Comparison of ENCODE assay signal across 8 mouse cellular contexts in the genomic region with DNA sequence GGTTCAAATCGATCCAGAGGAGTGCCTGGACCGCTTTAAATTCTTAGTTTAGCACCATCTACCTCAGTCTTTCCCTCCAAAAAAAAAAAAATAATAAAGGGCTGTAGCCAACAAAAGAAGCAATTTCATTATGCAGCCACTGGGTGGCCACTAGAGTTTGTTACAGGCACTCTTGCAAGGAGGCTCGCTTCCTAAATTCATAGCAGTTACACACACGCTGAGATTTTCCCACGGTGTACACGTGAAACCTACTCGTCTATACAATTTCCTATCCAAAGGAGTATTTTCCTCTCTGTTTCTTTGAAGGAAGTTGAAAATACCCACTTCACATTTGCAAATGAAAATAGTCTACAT. TPM values are rescaled to one million over a fixed set of nuclear protein-coding genes. Genes with fewer than 3 reads are reported as not detected.
A peak's percentile ranks its signal among the peaks of the same experiment; 100 is the strongest.
DNase-seq lines count a peak whose midpoint lies in the region; ATAC-seq and TF ChIP-seq lines count a peak whose summit lies in the region.

No protein-coding gene starts in this region.

- no peaks in the 10 kb centered on the region for H3K79me2 ChIP-seq in liver, adult 2 months (ENCODE audit: control insufficient read depth, insufficient read depth, low read length)

- peak overlapping the region; percentile 67 for H3K9ac ChIP-seq in kidney, embryonic 16.5 days (replicated peaks; ENCODE audit: low read length)
- peak overlapping the region; percentile 47; the same call in 1 of the 2 replicates for H3K9ac ChIP-seq in liver, adult 2 months (ENCODE audit: low read depth, low read length)
- H3K9ac ChIP-seq in stomach, embryonic 16.5 days (ENCODE audit: low read length) = peak overlapping the region; percentile 72

- peak overlapping the region; percentile 56 for H3K4me3 ChIP-seq in kidney, embryonic 16.5 days (ENCODE audit: low read length)
- peak overlapping the region; percentile 63 for H3K4me3 ChIP-seq in liver, adult 2 months (ENCODE audit: insufficient read depth, low read depth, low read length)
- H3K4me3 ChIP-seq in stomach, embryonic 16.5 days (replicated peaks; ENCODE audit: low read length) = peak overlapping the region; percentile 59

- H3K27me3 ChIP-seq in kidney, embryonic 16.5 days (ENCODE audit: insufficient read depth, low read length) = no peaks in the 10 kb centered on the region; the same call in 1 of the 2 replicates
- no peaks in the 10 kb centered on the region; the same call in 1 of the 2 replicates for H3K27me3 ChIP-seq in liver, adult 2 months (ENCODE audit: control insufficient read depth, insufficient read depth, low read length)
- 0 out of 2 replicates have a peak, but pooled peaks cover 5% of the 10 kb centered on the region for H3K27me3 ChIP-seq in stomach, embryonic 16.5 days (ENCODE audit: control insufficient read depth, insufficient read depth, low read length)

- H3K9me3 ChIP-seq in kidney, embryonic 16.5 days (ENCODE audit: low read length) = no peaks in the 10 kb centered on the region
- H3K9me3 ChIP-seq in stomach, embryonic 16.5 days (replicated peaks; ENCODE audit: control insufficient read depth, low read length) = no peaks in the 10 kb centered on the region

- no peaks in the 10 kb centered on the region for H3K36me3 ChIP-seq in kidney, embryonic 16.5 days (ENCODE audit: insufficient read depth, low read length)
- no peaks in the 10 kb centered on the region for H3K36me3 ChIP-seq in liver, adult 2 months (ENCODE audit: control insufficient read depth, insufficient read depth, low read length)
- no peaks in the 10 kb centered on the region for H3K36me3 ChIP-seq in stomach, embryonic 16.5 days (ENCODE audit: control insufficient read depth, insufficient read depth, low read length)

- no peak overlapping the region for H3K27ac ChIP-seq in kidney, embryonic 16.5 days (ENCODE audit: low read length)
- no peak overlapping the region for H3K27ac ChIP-seq in liver, adult 2 months (replicated peaks; ENCODE audit: insufficient read depth, low read depth, low read length)
- no peak overlapping the region for H3K27ac ChIP-seq in stomach, embryonic 16.5 days (ENCODE audit: low read length)

- no peak for TF ChIP-seq POLR2A in liver, adult 2 months (IDR thresholded peaks at IDR 0.05; ENCODE audit: extremely low read depth, insufficient read depth, low read length)

- peak; percentile 53 for TF ChIP-seq CTCF in liver, adult 2 months (IDR thresholded peaks at IDR 0.05; ENCODE audit: low read depth, low read length)

- peak; percentile 57 for DNase-seq in urinary bladder, postnatal 14 days (ENCODE audit: low spot score)
- no peak for DNase-seq in urinary bladder, postnatal 10 days (ENCODE audit: low spot score)
- DNase-seq in cerebellum, postnatal 36 days = peak; percentile 38 to 44
- peak; percentile 68 for DNase-seq in liver, adult 2 months (ENCODE audit: extremely low read depth, low read depth, low spot score)
- peak; percentile 9 to 22 for DNase-seq in monocyte, adult 2 months (ENCODE audit: low read depth in 1 of 2, low spot score in 2 of 2)

- H3K4me1 ChIP-seq in kidney, embryonic 16.5 days (ENCODE audit: insufficient read depth, low read length) = no peaks in the 10 kb centered on the region
- H3K4me1 ChIP-seq in liver, adult 2 months (ENCODE audit: control insufficient read depth, insufficient read depth, low read length) = no peaks in the 10 kb centered on the region
- H3K4me1 ChIP-seq in stomach, embryonic 16.5 days (ENCODE audit: control insufficient read depth, insufficient read depth, low read length) = no peaks in the 10 kb centered on the region; the same call in 1 of the 2 replicates

- peak overlapping the region; percentile 100 for H3K4me2 ChIP-seq in kidney, embryonic 16.5 days (replicated peaks; ENCODE audit: low read depth, low read length)
- H3K4me2 ChIP-seq in stomach, embryonic 16.5 days (ENCODE audit: low read depth, low read length) = peak overlapping the region; percentile 100

- ATAC-seq in granulocyte monocyte progenitor cell, adult 5-6 weeks (replicated peaks; ENCODE audit: poor library complexity, severe bottlenecking) = peak; percentile 81
- peak; percentile 68; the same call in 1 of the 2 replicates for ATAC-seq in kidney, embryonic 16.5 days (ENCODE audit: low FRiP score, low TSS enrichment)
- ATAC-seq in stomach, embryonic 16.5 days (ENCODE audit: insufficient read depth, low FRiP score) = 0 out of 2 replicates have a peak, but pooled peaks have one; percentile 21

- WGBS in kidney, embryonic 16.5 days = under 1% methylated on average over 7 of the region's 7 CpGs
- under 1% methylated on average over 7 of the region's 7 CpGs for WGBS in liver, adult 2 months
- WGBS in stomach, embryonic 16.5 days = under 1% methylated on average over 7 of the region's 7 CpGs

RNA-seq across cellular contexts. Expression of a gene that starts 19.6 kb away (rescaled TPM):
- not detected in 2 replicates for total RNA-seq in granulocyte monocyte progenitor cell, adult 5-6 weeks (2014; fragmentation: Nextera tagmentation)
- total RNA-seq in granulocyte monocyte progenitor cell, adult 5-6 weeks (2017) = not detected in 2 replicates
- 0.92 and 0.98 TPM in 2 replicates for polyA plus RNA-seq in kidney, embryonic 16.5 days (2015; fragmentation: Nextera tagmentation; extraction: Ambion mirVana)
- total RNA-seq in liver, adult 2 months (2014; rRNA removed) = 0.18 TPM in 1 of 2 replicates, not detected in the other
- polyA plus RNA-seq in liver, adult 2 months (2012; rRNA removed) = not detected in 2 replicates
- 0.37 and 6.6 TPM in 2 replicates for polyA plus RNA-seq in stomach, embryonic 16.5 days (2015; fragmentation: Nextera tagmentation; extraction: Ambion mirVana)

Comparison
In these comparisons a context has a peak if more than half of its experiments do, and no peak if none do; other contexts are left out.
1. ATAC-seq: peak in every context shown above with its lines; median percentile 81 in granulocyte monocyte progenitor cell, adult 5-6 weeks; 68 in kidney, embryonic 16.5 days; 21 in stomach, embryonic 16.5 days.